In the genomic region with DNA sequence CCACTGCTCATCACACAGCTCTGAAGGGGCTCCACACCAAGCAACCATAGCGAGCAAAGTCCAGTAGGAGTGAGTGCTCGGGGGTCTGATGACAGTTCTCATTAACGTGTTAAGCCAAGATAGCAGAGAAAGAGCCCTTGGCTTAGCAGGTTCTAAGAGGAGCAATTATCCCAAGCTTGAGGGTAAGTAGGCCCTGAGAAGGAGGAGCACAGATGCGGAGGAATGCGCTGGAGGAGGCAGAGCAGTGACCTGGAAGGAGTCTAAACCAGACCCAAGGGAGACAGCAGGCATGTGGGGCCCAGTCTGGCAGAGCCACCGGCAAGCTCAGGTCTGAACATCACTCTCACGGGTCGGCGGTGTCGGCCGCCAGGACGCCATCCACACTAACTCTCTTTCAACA, we compare ENCODE assay signal across 16 mouse cellular contexts. TPM values are rescaled to one million over a fixed set of nuclear protein-coding genes. Genes with fewer than 3 reads are reported as not detected.
DNase-seq lines count a peak whose midpoint lies in the region; ATAC-seq and TF ChIP-seq lines count a peak whose summit lies in the region.
"Had no signal": no experiment of that assay in that cellular context is flagged by ENCODE, and none has a peak within 500 bp of the region (broad histone marks: within the 10 kb centered on the region; RNA-seq: fewer than 3 reads in every experiment).

No protein-coding gene starts in this region.

- H3K9ac ChIP-seq in forebrain, postnatal 0 days = no peak overlapping the region
- H3K9ac ChIP-seq in kidney, embryonic 14.5 days (ENCODE audit: low read depth, low read length) = peak overlapping the region; percentile 23; the same call in 1 of the 2 replicates
- H3K9ac ChIP-seq in midbrain, embryonic 11.5 days (ENCODE audit: low read length) = no peak overlapping the region
- H3K9ac ChIP-seq: liver, postnatal 0 days had no signal

- H3K9me3 ChIP-seq in forebrain, embryonic 10.5 days = no peaks in the 10 kb centered on the region; the same call in 1 of the 2 replicates
- H3K9me3 ChIP-seq in forebrain, postnatal 0 days (ENCODE audit: low read length) = no peaks in the 10 kb centered on the region
- no peaks in the 10 kb centered on the region for H3K9me3 ChIP-seq in kidney, embryonic 14.5 days (ENCODE audit: control insufficient read depth, low read length)
- no peaks in the 10 kb centered on the region for H3K9me3 ChIP-seq in midbrain, embryonic 10.5 days (replicated peaks)
- no peaks in the 10 kb centered on the region for H3K9me3 ChIP-seq in midbrain, embryonic 11.5 days (ENCODE audit: control insufficient read depth, low read length)

- H3K27me3 ChIP-seq in forebrain, embryonic 10.5 days (ENCODE audit: poor library complexity, severe bottlenecking) = no peaks in the 10 kb centered on the region
- no peaks in the 10 kb centered on the region for H3K27me3 ChIP-seq in forebrain, postnatal 0 days (ENCODE audit: insufficient read depth, low read length)
- H3K27me3 ChIP-seq in kidney, embryonic 14.5 days (ENCODE audit: control insufficient read depth, insufficient read depth, low read length) = no peaks in the 10 kb centered on the region
- H3K27me3 ChIP-seq in midbrain, embryonic 10.5 days (ENCODE audit: low read depth, poor library complexity, severe bottlenecking) = no peaks in the 10 kb centered on the region
- no peaks in the 10 kb centered on the region for H3K27me3 ChIP-seq in midbrain, embryonic 11.5 days (ENCODE audit: control insufficient read depth, insufficient read depth, low read length)

- H3K4me3 ChIP-seq in forebrain, embryonic 10.5 days = no peak overlapping the region
- no peak overlapping the region for H3K4me3 ChIP-seq in forebrain, postnatal 0 days (ENCODE audit: low read depth, low read length)
- H3K4me3 ChIP-seq in kidney, embryonic 14.5 days (ENCODE audit: low read length) = no peak overlapping the region
- H3K4me3 ChIP-seq in midbrain, embryonic 10.5 days = no peak overlapping the region
- no peak overlapping the region for H3K4me3 ChIP-seq in midbrain, embryonic 11.5 days (ENCODE audit: low read depth, low read length)

- peaks cover 12% of the 10 kb centered on the region for H3K36me3 ChIP-seq in forebrain, embryonic 10.5 days (replicated peaks)
- H3K36me3 ChIP-seq in forebrain, postnatal 0 days (ENCODE audit: insufficient read depth) = no peaks in the 10 kb centered on the region
- no peaks in the 10 kb centered on the region; the same call in 1 of the 2 replicates for H3K36me3 ChIP-seq in kidney, embryonic 14.5 days (ENCODE audit: control insufficient read depth, insufficient read depth, low read length)
- H3K36me3 ChIP-seq in midbrain, embryonic 10.5 days = peaks cover 9% of the 10 kb centered on the region
- H3K36me3 ChIP-seq in midbrain, embryonic 11.5 days (ENCODE audit: control insufficient read depth, insufficient read depth, low read length) = 0 out of 2 replicates have a peak, but pooled peaks cover 3% of the 10 kb centered on the region

- 70% methylated on average over 12 of the region's 12 CpGs for WGBS in forebrain, embryonic 10.5 days
- WGBS in forebrain, postnatal 0 days = 71% methylated on average over 12 of the region's 12 CpGs
- WGBS in kidney, embryonic 14.5 days = 58% methylated on average over 12 of the region's 12 CpGs
- 72% methylated on average over 12 of the region's 12 CpGs for WGBS in midbrain, embryonic 10.5 days
- 67% methylated on average over 12 of the region's 12 CpGs for WGBS in midbrain, embryonic 11.5 days

- peak overlapping the region; percentile 53; the same call in 1 of the 2 replicates for H3K27ac ChIP-seq in forebrain, embryonic 10.5 days
- no peak overlapping the region for H3K27ac ChIP-seq in forebrain, postnatal 0 days (ENCODE audit: low read depth, low read length)
- H3K27ac ChIP-seq in kidney, embryonic 14.5 days (ENCODE audit: low read depth, low read length) = peak overlapping the region; percentile 55; the same call in 1 of the 2 replicates
- peak overlapping the region; percentile 69 for H3K27ac ChIP-seq in midbrain, embryonic 10.5 days (replicated peaks)
- no peak overlapping the region for H3K27ac ChIP-seq in midbrain, embryonic 11.5 days (ENCODE audit: low read depth, low read length)

- peaks cover 23% of the 10 kb centered on the region for H3K4me1 ChIP-seq in forebrain, embryonic 10.5 days
- H3K4me1 ChIP-seq in forebrain, postnatal 0 days (ENCODE audit: insufficient read depth) = no peaks in the 10 kb centered on the region
- peaks cover 6% of the 10 kb centered on the region; the same call in 1 of the 2 replicates for H3K4me1 ChIP-seq in kidney, embryonic 14.5 days (ENCODE audit: control insufficient read depth, insufficient read depth, low read length)
- peaks cover 24% of the 10 kb centered on the region for H3K4me1 ChIP-seq in midbrain, embryonic 10.5 days
- no peaks in the 10 kb centered on the region; the same call in 1 of the 2 replicates for H3K4me1 ChIP-seq in midbrain, embryonic 11.5 days (ENCODE audit: control insufficient read depth, insufficient read depth, low read length)

- no peak for ATAC-seq in forebrain, postnatal 0 days
- ATAC-seq in kidney, embryonic 14.5 days (ENCODE audit: low FRiP score, low TSS enrichment) = no peak
- no peak for ATAC-seq in midbrain, embryonic 11.5 days (ENCODE audit: low FRiP score)
- ATAC-seq: forebrain, embryonic 14.5 days; liver, postnatal 0 days had no signal

- TF ChIP-seq CTCF in forebrain, postnatal 0 days (IDR thresholded peaks at IDR 0.05; ENCODE audit: low read depth) = no peak

- no peak overlapping the region for H3K4me2 ChIP-seq in forebrain, postnatal 0 days (ENCODE audit: low read depth)
- H3K4me2 ChIP-seq in kidney, embryonic 14.5 days (replicated peaks; ENCODE audit: low read depth, low read length) = no peak overlapping the region
- H3K4me2 ChIP-seq in midbrain, embryonic 11.5 days = no peak overlapping the region
- H3K4me2 ChIP-seq: heart, embryonic 11.5 days had no signal

- no peak for DNase-seq in forebrain, embryonic 10.5 days (ENCODE audit: extremely low spot score, low spot score)
- no peak for DNase-seq in forebrain, postnatal 0 days
- DNase-seq in kidney, postnatal 14 days = no peak
- no peak for DNase-seq in midbrain, embryonic 10.5 days (ENCODE audit: low spot score)
- DNase-seq in midbrain, embryonic 11.5 days (ENCODE audit: low spot score, missing footprints) = no peak
- DNase-seq in retina, postnatal 1 day = peak; percentile 76
- DNase-seq: B cell, adult 2 months; cerebellum, adult 8-10 months; gastrocnemius, postnatal 36 days; layer of hippocampus, postnatal 36 days; liver, postnatal 0 days; lung, postnatal 10 days; right cerebral cortex, postnatal 4 days had no signal

RNA-seq across cellular contexts. Expression of a gene that starts 15.2 kb away (rescaled TPM):
- 4.0 and 4.2 TPM in 2 replicates for polyA plus RNA-seq in forebrain, embryonic 10.5 days (2016; fragmentation: Nextera tagmentation; extraction: Ambion mirVana)
- 0.23 and 1.5 TPM in 2 replicates for total RNA-seq in forebrain, postnatal 0 days (2014; rRNA removed)
- 0.28 and 0.29 TPM in 2 replicates for polyA plus RNA-seq in forebrain, postnatal 0 days (2015; fragmentation: Nextera tagmentation; extraction: Ambion mirVana)
- 0.99 and 1.2 TPM in 2 replicates for polyA plus RNA-seq in kidney, embryonic 14.5 days (2014; fragmentation: Nextera tagmentation; extraction: Ambion mirVana)
- 6.1 and 19.7 TPM in 2 replicates for polyA plus RNA-seq in midbrain, embryonic 10.5 days (2016; fragmentation: Nextera tagmentation; extraction: Ambion mirVana)
- 0.91 and 1.1 TPM in 2 replicates for polyA plus RNA-seq in midbrain, embryonic 11.5 days (2014; fragmentation: Nextera tagmentation; extraction: Ambion mirVana)

RNA-seq across cellular contexts. Expression of a gene that starts 21.0 kb away (rescaled TPM):
- 76.7 and 79.1 TPM in 2 replicates for polyA plus RNA-seq in forebrain, embryonic 10.5 days (2016; fragmentation: Nextera tagmentation; extraction: Ambion mirVana)
- total RNA-seq in forebrain, postnatal 0 days (2014; rRNA removed) = 37.0 and 41.7 TPM in 2 replicates
- 43.1 and 62.2 TPM in 2 replicates for polyA plus RNA-seq in forebrain, postnatal 0 days (2015; fragmentation: Nextera tagmentation; extraction: Ambion mirVana)
- polyA plus RNA-seq in kidney, embryonic 14.5 days (2014; fragmentation: Nextera tagmentation; extraction: Ambion mirVana) = 83.9 and 85.3 TPM in 2 replicates
- polyA plus RNA-seq in midbrain, embryonic 10.5 days (2016; fragmentation: Nextera tagmentation; extraction: Ambion mirVana) = 74.3 and 80.4 TPM in 2 replicates
- 57.1 and 60.1 TPM in 2 replicates for polyA plus RNA-seq in midbrain, embryonic 11.5 days (2014; fragmentation: Nextera tagmentation; extraction: Ambion mirVana)

RNA-seq across cellular contexts. Expression of a gene that starts 23.6 kb away (rescaled TPM):
- 29.4 and 30.9 TPM in 2 replicates for polyA plus RNA-seq in forebrain, embryonic 10.5 days (2016; fragmentation: Nextera tagmentation; extraction: Ambion mirVana)
- 30.9 and 31.4 TPM in 2 replicates for total RNA-seq in forebrain, postnatal 0 days (2014; rRNA removed)
- 40.3 and 46.1 TPM in 2 replicates for polyA plus RNA-seq in forebrain, postnatal 0 days (2015; fragmentation: Nextera tagmentation; extraction: Ambion mirVana)
- 17.2 and 20.4 TPM in 2 replicates for polyA plus RNA-seq in kidney, embryonic 14.5 days (2014; fragmentation: Nextera tagmentation; extraction: Ambion mirVana)
- 29.8 and 33.6 TPM in 2 replicates for polyA plus RNA-seq in midbrain, embryonic 10.5 days (2016; fragmentation: Nextera tagmentation; extraction: Ambion mirVana)
- polyA plus RNA-seq in midbrain, embryonic 11.5 days (2014; fragmentation: Nextera tagmentation; extraction: Ambion mirVana) = 15.0 and 15.9 TPM in 2 replicates

RNA-seq across cellular contexts. Expression of a gene that starts 27.3 kb away (rescaled TPM):
- polyA plus RNA-seq in forebrain, embryonic 10.5 days (2016; fragmentation: Nextera tagmentation; extraction: Ambion mirVana) = 20.0 and 21.9 TPM in 2 replicates
- 10.3 and 16.5 TPM in 2 replicates for total RNA-seq in forebrain, postnatal 0 days (2014; rRNA removed)
- polyA plus RNA-seq in forebrain, postnatal 0 days (2015; fragmentation: Nextera tagmentation; extraction: Ambion mirVana) = 32.5 and 37.1 TPM in 2 replicates
- 40.0 and 41.4 TPM in 2 replicates for polyA plus RNA-seq in kidney, embryonic 14.5 days (2014; fragmentation: Nextera tagmentation; extraction: Ambion mirVana)
- 9.9 and 17.1 TPM in 2 replicates for polyA plus RNA-seq in midbrain, embryonic 10.5 days (2016; fragmentation: Nextera tagmentation; extraction: Ambion mirVana)
- polyA plus RNA-seq in midbrain, embryonic 11.5 days (2014; fragmentation: Nextera tagmentation; extraction: Ambion mirVana) = 6.1 and 7.0 TPM in 2 replicates

RNA-seq across cellular contexts. Expression of a gene that starts 34.6 kb away (rescaled TPM):
- polyA plus RNA-seq in forebrain, embryonic 10.5 days (2016; fragmentation: Nextera tagmentation; extraction: Ambion mirVana) = 63.3 and 73.0 TPM in 2 replicates
- 29.8 and 40.2 TPM in 2 replicates for total RNA-seq in forebrain, postnatal 0 days (2014; rRNA removed)
- 8.0 and 13.2 TPM in 2 replicates for polyA plus RNA-seq in forebrain, postnatal 0 days (2015; fragmentation: Nextera tagmentation; extraction: Ambion mirVana)
- 21.4 and 27.5 TPM in 2 replicates for polyA plus RNA-seq in kidney, embryonic 14.5 days (2014; fragmentation: Nextera tagmentation; extraction: Ambion mirVana)
- polyA plus RNA-seq in midbrain, embryonic 10.5 days (2016; fragmentation: Nextera tagmentation; extraction: Ambion mirVana) = 53.4 and 53.9 TPM in 2 replicates
- polyA plus RNA-seq in midbrain, embryonic 11.5 days (2014; fragmentation: Nextera tagmentation; extraction: Ambion mirVana) = 15.7 and 17.8 TPM in 2 replicates

Comparison
In these comparisons a context has a peak if more than half of its experiments do, and no peak if none do; other contexts are left out.
1. H3K27ac ChIP-seq: peak in forebrain, embryonic 10.5 days (single experiment), kidney, embryonic 14.5 days (single experiment) and midbrain, embryonic 10.5 days (single experiment); none in forebrain, postnatal 0 days (single experiment) and midbrain, embryonic 11.5 days (single experiment).